Mouse (Mus musculus) lung, adult 2 months (tissue): ENCODE data around the gene Cst12.

Source experiments
- CTCF ChIP-seq: fragments of 200-500 bp; IDR thresholded peaks from 2 replicates; pipeline ENCODE4 v1.5.1; 2011; ENCODE audit warnings: mild to moderate bottlenecking, low read length, control low read depth; ENCODE audit not compliant: insufficient read depth
- POLR2A ChIP-seq: fragments of 200-500 bp; IDR thresholded peaks from 2 replicates; pipeline ENCODE4 v1.6.1; 2011; ENCODE audit warnings: low read depth, mild to moderate bottlenecking, control low read depth, low read length, borderline replicate concordance; ENCODE audit errors: extremely low read depth

DNA sequence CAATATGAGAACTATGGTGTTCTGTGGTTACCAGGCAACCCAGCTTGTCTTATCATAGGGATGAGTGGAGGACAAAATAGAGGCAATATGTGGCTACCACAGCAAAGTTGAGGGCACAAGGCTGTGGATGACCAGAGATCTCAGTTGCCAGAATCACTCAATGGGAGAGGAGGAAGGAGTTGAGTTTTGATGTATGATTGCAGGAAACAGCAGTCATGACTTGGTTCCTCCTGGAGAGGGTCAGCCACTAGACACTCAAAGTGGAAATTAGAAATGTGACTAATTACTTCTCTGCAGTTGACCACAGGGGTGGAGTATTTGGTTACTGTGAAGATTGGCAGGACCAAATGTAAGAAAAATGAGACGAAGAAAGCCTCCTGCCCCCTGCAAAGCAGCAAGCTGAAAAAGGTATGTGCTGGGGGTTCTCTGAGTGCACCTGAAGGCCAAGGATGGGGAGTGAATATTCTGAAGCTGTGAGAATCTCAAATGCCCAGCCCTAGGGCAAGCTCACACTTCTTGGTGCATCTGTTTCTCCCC is 34.8 kb upstream of the Cst12 start:
- TF ChIP-seq POLR2A (no peak), CTCF (no peak)
